Mouse (Mus musculus): ENCODE measurements around the gene Ptprn2. TPM values are rescaled to one million over a fixed set of nuclear protein-coding genes. Genes with fewer than 3 reads are reported as not detected.
A peak's percentile ranks its signal among the peaks of the same experiment; 100 is the strongest.

The Ptprn2 gene
- total RNA-seq, 2 experiments from 2014 or later, result 13.1 to 17.2 TPM

- DNase-seq, result no peak
These were observed 292.9 kb downstream of the Ptprn2 start for GRCm38 (mm10) chr12:116778095-116779090.

GRCm38 (mm10) chr12:116780419-116780818 is 294.9 kb downstream of the Ptprn2 start:
- no peak for DNase-seq

GRCm38 (mm10) chr12:116785731-116786130 is 300.2 kb downstream of the Ptprn2 start:
- no peak for DNase-seq

- DNase-seq, result no peak
These were observed 302.8 kb downstream of the Ptprn2 start for GRCm38 (mm10) chr12:116788346-116788745.

GRCm38 (mm10) chr12:116803331-116803730 is 317.8 kb downstream of the Ptprn2 start:
- no peak for DNase-seq

GRCm38 (mm10) chr12:116804712-116805111 is 319.2 kb downstream of the Ptprn2 start:
- no peak for DNase-seq

- no peak for DNase-seq
These were observed 319.7 kb downstream of the Ptprn2 start for GRCm38 (mm10) chr12:116805129-116805809.

GRCm38 (mm10) chr12:116806089-116806488 is 320.6 kb downstream of the Ptprn2 start:
- no peak for DNase-seq

- no peak for DNase-seq
These were observed 327.5 kb downstream of the Ptprn2 start for GRCm38 (mm10) chr12:116813012-116813411.

- no peak for DNase-seq
These were observed 334.3 kb downstream of the Ptprn2 start for GRCm38 (mm10) chr12:116819836-116820235.

GRCm38 (mm10) chr12:116823341-116823740 is 337.8 kb downstream of the Ptprn2 start:
- no peak for DNase-seq

GRCm38 (mm10) chr12:116827748-116828147 is 342.2 kb downstream of the Ptprn2 start:
- no peak for DNase-seq

GRCm38 (mm10) chr12:116838611-116839192 is 353.2 kb downstream of the Ptprn2 start:
- DNase-seq, result no peak

- no peak for DNase-seq
These were observed 357.3 kb downstream of the Ptprn2 start for GRCm38 (mm10) chr12:116842723-116843272.

GRCm38 (mm10) chr12:116846220-116846619 is 360.7 kb downstream of the Ptprn2 start:
- peak; percentile 3 for DNase-seq

- no peak for DNase-seq
These were observed 361.5 kb downstream of the Ptprn2 start for GRCm38 (mm10) chr12:116847021-116847420.

GRCm38 (mm10) chr12:116856307-116856706 is 370.8 kb downstream of the Ptprn2 start:
- DNase-seq, result no peak

GRCm38 (mm10) chr12:116861360-116862017 is 376.0 kb downstream of the Ptprn2 start:
- DNase-seq, result no peak

GRCm38 (mm10) chr12:116863291-116863899 is 377.9 kb downstream of the Ptprn2 start:
- DNase-seq, result no peak

- DNase-seq, result no peak
These were observed 388.5 kb downstream of the Ptprn2 start for GRCm38 (mm10) chr12:116873866-116874585.

Data from adrenal gland, postnatal 10 days (tissue).